Mouse (Mus musculus) olfactory bulb, adult 2 months (tissue): Measurements from ENCODE around the gene Kcnq1. TPM values are rescaled to one million over a fixed set of nuclear protein-coding genes. Genes with fewer than 3 reads are reported as not detected.

Experiments
- H3K27ac ChIP-seq: fragments of 200-500 bp; 2 replicates; pipeline ENCODE4 v1.5.1; 2012; ENCODE audit warnings: low read depth, low read length; ENCODE audit not compliant: insufficient read depth
- H3K4me1 ChIP-seq: fragments of 200-500 bp; 2 replicates; pipeline ENCODE4 v1.6.1; 2012; ENCODE audit warnings: low read length; ENCODE audit not compliant: control insufficient read depth, insufficient read depth
- H3K4me3 ChIP-seq: fragments of 200-500 bp; 2 replicates; pipeline ENCODE4 v1.5.1; 2012; ENCODE audit warnings: mild to moderate bottlenecking, low read depth, low read length, moderate library complexity; ENCODE audit not compliant: insufficient read depth
- CTCF ChIP-seq: fragments of 200-500 bp; IDR thresholded peaks from 2 replicates; pipeline ENCODE4 v1.5.1; 2012; ENCODE audit warnings: low read depth, mild to moderate bottlenecking, low read length, moderate library complexity; ENCODE audit not compliant: insufficient read depth
- POLR2A ChIP-seq: fragments of 200-500 bp; IDR thresholded peaks from 2 replicates; pipeline ENCODE4 v1.6.1; 2012; ENCODE audit warnings: mild to moderate bottlenecking, low read depth, low read length, moderate library complexity; ENCODE audit not compliant: insufficient read depth
- WGBS: fragments of 180-500 bp; shearing (Covaris S2); methylation state at CpG from one replicate; pipeline ENCODE4 v1.1.7; 2018; 5-methylcytosine and 5-hydroxymethylcytosine counted together
- polyA plus RNA-seq: library from polyadenylated mRNA; stranded (reverse); fragments of >200 nt; gene quantifications from 2 replicates; pipeline ENCODE4 v1.2.4, GENCODE M21; 2012; ENCODE audit warnings: low replicate concordance; ENCODE audit not compliant: missing spikeins, insufficient read depth, insufficient read length

The Kcnq1 gene
- polyA plus RNA-seq, 1 experiment = not detected

- WGBS = 72% methylated on average over 3 of the region's 3 CpGs
- TF ChIP-seq CTCF (no peak), POLR2A (no peak)
- Histone ChIP-seq H3K27ac (no peak overlapping the region), H3K4me3 (no peak overlapping the region), H3K4me1 (no peaks in the 10 kb centered on the region)
Measured at GRCm38 (mm10) chr7:143162051-143162450, 55.9 kb downstream of the Kcnq1 start.

- H3K27ac ChIP-seq = no peak overlapping the region
- TF ChIP-seq CTCF = no peak
- TF ChIP-seq POLR2A = no peak
- no peak overlapping the region for H3K4me3 ChIP-seq
- H3K4me1 ChIP-seq = no peaks in the 10 kb centered on the region
Measured at GRCm38 (mm10) chr7:143164074-143164473, 57.9 kb downstream of the Kcnq1 start.

GRCm38 (mm10) chr7:143165687-143166265, 59.6 kb downstream of the Kcnq1 start:
- WGBS = 82% methylated on average over 7 of the region's 7 CpGs
- Histone ChIP-seq H3K27ac (no peak overlapping the region), H3K4me1 (no peaks in the 10 kb centered on the region), H3K4me3 (no peak overlapping the region)
- no peak for TF ChIP-seq POLR2A
- no peak for TF ChIP-seq CTCF

- 85% methylated on average over 3 of the region's 3 CpGs for WGBS
- Histone ChIP-seq H3K27ac (no peak overlapping the region), H3K4me1 (no peaks in the 10 kb centered on the region), H3K4me3 (no peak overlapping the region)
- TF ChIP-seq POLR2A = no peak
Measured at GRCm38 (mm10) chr7:143167275-143167674, 61.1 kb downstream of the Kcnq1 start.

- TF ChIP-seq POLR2A (no peak), CTCF (no peak)
- Histone ChIP-seq H3K4me1 (no peaks in the 10 kb centered on the region), H3K4me3 (no peak overlapping the region), H3K27ac (no peak overlapping the region)
- 93% methylated on average over 3 of the region's 3 CpGs for WGBS
Measured at GRCm38 (mm10) chr7:143169371-143169770, 63.2 kb downstream of the Kcnq1 start.

- Histone ChIP-seq H3K4me3 (no peak overlapping the region), H3K27ac (no peak overlapping the region), H3K4me1 (no peaks in the 10 kb centered on the region)
- no peak for TF ChIP-seq POLR2A
- TF ChIP-seq CTCF = no peak
- 88% methylated on average over 5 of the region's 5 CpGs for WGBS
Measured at GRCm38 (mm10) chr7:143172914-143173547, 66.9 kb downstream of the Kcnq1 start.

GRCm38 (mm10) chr7:143174633-143175032, 68.5 kb downstream of the Kcnq1 start:
- no peak for TF ChIP-seq POLR2A
- no peak for TF ChIP-seq CTCF
- no peak overlapping the region for H3K27ac ChIP-seq
- H3K4me1 ChIP-seq = no peaks in the 10 kb centered on the region
- no peak overlapping the region for H3K4me3 ChIP-seq
- 64% methylated on average over 6 of the region's 6 CpGs for WGBS

GRCm38 (mm10) chr7:143178831-143179230, 72.7 kb downstream of the Kcnq1 start:
- H3K4me1 ChIP-seq = peaks cover 3% of the 10 kb centered on the region
- H3K4me3 ChIP-seq = no peak overlapping the region
- 83% methylated on average over 2 of the region's 2 CpGs for WGBS
- no peak for TF ChIP-seq CTCF
- TF ChIP-seq POLR2A = no peak
- no peak overlapping the region for H3K27ac ChIP-seq

GRCm38 (mm10) chr7:143180761-143181160, 74.6 kb downstream of the Kcnq1 start:
- Histone ChIP-seq H3K4me3 (no peak overlapping the region), H3K27ac (no peak overlapping the region), H3K4me1 (peaks cover 3% of the 10 kb centered on the region)
- 56% methylated on average over 3 of the region's 3 CpGs for WGBS
- TF ChIP-seq CTCF (no peak), POLR2A (no peak)
